Mouse (Mus musculus): ENCODE results near the gene Ppp1r27. TPM values are rescaled to one million over a fixed set of nuclear protein-coding genes. Genes with fewer than 3 reads are reported as not detected.
"Not testable (repeated sequence)": the region's sequence is repeated elsewhere in the genome, so short reads cannot be mapped to it uniquely, and the experiment has no call there.

Ppp1r27 gene
- polyA plus RNA-seq, 1 experiment, result not detected

- no peaks in the 10 kb centered on the region for H3K27me3 ChIP-seq (ENCODE audit: control insufficient read depth, insufficient read depth, low read length)
- H3K4me3 ChIP-seq (replicated peaks; ENCODE audit: insufficient read depth, low read depth, low read length), result no peak overlapping the region
- no peak overlapping the region for H3K27ac ChIP-seq (ENCODE audit: insufficient read depth, low read length)
- DNase-seq, result no peak
- 86% methylated on average over 4 of the region's 4 CpGs for WGBS
- H3K4me1 ChIP-seq (ENCODE audit: control insufficient read depth, insufficient read depth, low read length), result peaks cover 30% of the 10 kb centered on the region
- TF ChIP-seq CTCF (IDR thresholded peaks at IDR 0.05; ENCODE audit: borderline replicate concordance, insufficient read depth, low read depth, low read length), result no peak
These were observed 33.8 kb downstream of the Ppp1r27 start for GRCm38 (mm10) chr11:120517147-120517546.

DNA sequence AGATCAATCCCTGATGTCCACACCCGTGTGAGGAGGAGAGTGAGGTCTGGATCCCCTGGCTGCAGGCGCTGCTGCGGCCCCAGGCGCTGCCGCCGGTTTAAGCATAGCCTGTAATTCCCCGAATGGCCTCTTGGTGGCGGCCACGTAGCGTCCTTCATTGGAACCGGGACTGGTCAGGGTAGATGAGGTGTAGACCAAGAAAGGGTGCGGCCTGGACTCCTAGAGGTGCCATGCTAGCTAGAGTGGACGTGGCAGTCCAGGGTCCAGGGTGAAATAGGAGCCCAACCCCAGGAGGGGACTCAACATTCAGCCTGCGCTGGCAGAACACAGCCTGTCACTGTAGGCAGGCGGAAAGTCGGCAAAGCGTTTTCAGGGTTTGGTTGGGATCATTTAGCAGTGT is 35.3 kb downstream of the Ppp1r27 start:
- Histone ChIP-seq H3K4me3 (replicated peaks; ENCODE audit: insufficient read depth, low read depth, low read length) (no peak overlapping the region), H3K27me3 (ENCODE audit: control insufficient read depth, insufficient read depth, low read length) (no peaks in the 10 kb centered on the region), H3K27ac (ENCODE audit: insufficient read depth, low read length) (no peak overlapping the region), H3K4me1 (ENCODE audit: control insufficient read depth, insufficient read depth, low read length) (peaks cover 16% of the 10 kb centered on the region)
- peak; percentile 85 to 95 for DNase-seq
- TF ChIP-seq CTCF (IDR thresholded peaks at IDR 0.05; ENCODE audit: borderline replicate concordance, insufficient read depth, low read depth, low read length) (peak; percentile 96), POLR2A (IDR thresholded peaks at IDR 0.05; ENCODE audit: borderline replicate concordance, insufficient read depth, low read length) (no peak)
- WGBS, result 19% methylated on average over 17 of the region's 17 CpGs

GRCm38 (mm10) chr11:120514262-120514661 is 36.7 kb downstream of the Ppp1r27 start:
- H3K27ac ChIP-seq (ENCODE audit: insufficient read depth, low read length); H3K4me3 ChIP-seq (replicated peaks; ENCODE audit: insufficient read depth, low read depth, low read length); DNase-seq; H3K27me3 ChIP-seq (ENCODE audit: control insufficient read depth, insufficient read depth, low read length): not testable (repeated sequence)
- H3K4me1 ChIP-seq (ENCODE audit: control insufficient read depth, insufficient read depth, low read length), result peaks cover 11% of the 10 kb centered on the region
- WGBS, result 92% methylated on average over 2 of the region's 2 CpGs

DNA sequence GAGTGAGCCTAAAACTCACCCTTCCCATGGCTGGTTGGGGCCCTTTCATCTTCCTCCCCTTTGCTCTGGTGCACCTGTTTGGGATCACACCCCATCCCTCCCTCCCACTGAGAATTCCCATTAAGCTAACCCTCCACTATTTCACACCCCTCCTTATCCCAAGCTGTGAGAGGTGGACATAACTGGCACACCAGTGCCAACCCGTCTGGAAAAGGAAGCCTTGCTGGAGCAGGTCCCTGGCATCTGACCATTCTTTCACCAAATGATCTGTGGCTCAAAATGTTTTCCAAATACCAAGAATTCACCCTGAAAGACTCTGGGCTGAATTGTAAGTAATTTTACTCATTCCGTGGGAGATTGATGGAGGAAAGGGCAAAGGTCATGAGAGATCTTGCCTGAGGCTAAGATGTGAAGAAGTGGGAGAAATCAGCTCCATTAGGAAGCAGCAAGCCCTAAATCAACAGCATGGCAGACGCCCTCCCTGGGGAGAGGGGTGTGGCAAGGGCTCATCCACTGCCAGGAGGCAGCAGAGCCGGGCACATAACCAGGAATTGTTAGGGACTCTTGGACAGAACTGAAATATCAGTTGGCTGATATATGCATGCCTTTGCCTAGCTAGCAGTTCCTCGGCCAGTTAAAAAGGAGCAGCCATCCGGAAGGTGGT is 38.0 kb downstream of the Ppp1r27 start:
- WGBS, result 4% methylated on average over 6 of the region's 6 CpGs
- no peak overlapping the region for H3K27ac ChIP-seq (ENCODE audit: insufficient read depth, low read length)
- TF ChIP-seq POLR2A (IDR thresholded peaks at IDR 0.05; ENCODE audit: borderline replicate concordance, insufficient read depth, low read length) (no peak), CTCF (IDR thresholded peaks at IDR 0.05; ENCODE audit: borderline replicate concordance, insufficient read depth, low read depth, low read length) (no peak)
- peak; percentile 69 to 83 for DNase-seq
- H3K27me3 ChIP-seq (ENCODE audit: control insufficient read depth, insufficient read depth, low read length), result no peaks in the 10 kb centered on the region
- no peak overlapping the region for H3K4me3 ChIP-seq (replicated peaks; ENCODE audit: insufficient read depth, low read depth, low read length)
- H3K4me1 ChIP-seq (ENCODE audit: control insufficient read depth, insufficient read depth, low read length), result peaks cover 11% of the 10 kb centered on the region

GRCm38 (mm10) chr11:120510375-120511030 is 40.4 kb downstream of the Ppp1r27 start:
- Histone ChIP-seq H3K4me3 (replicated peaks; ENCODE audit: insufficient read depth, low read depth, low read length) (no peak overlapping the region), H3K27me3 (ENCODE audit: control insufficient read depth, insufficient read depth, low read length) (no peaks in the 10 kb centered on the region), H3K27ac (ENCODE audit: insufficient read depth, low read length) (no peak overlapping the region), H3K4me1 (ENCODE audit: control insufficient read depth, insufficient read depth, low read length) (peaks cover 11% of the 10 kb centered on the region)
- 19% methylated on average over 16 of the region's 16 CpGs for WGBS
- DNase-seq, result no peak
- no peak for TF ChIP-seq CTCF (IDR thresholded peaks at IDR 0.05; ENCODE audit: borderline replicate concordance, insufficient read depth, low read depth, low read length)
- no peak for TF ChIP-seq POLR2A (IDR thresholded peaks at IDR 0.05; ENCODE audit: borderline replicate concordance, insufficient read depth, low read length)

- TF ChIP-seq CTCF (IDR thresholded peaks at IDR 0.05; ENCODE audit: borderline replicate concordance, insufficient read depth, low read depth, low read length) (no peak), POLR2A (IDR thresholded peaks at IDR 0.05; ENCODE audit: borderline replicate concordance, insufficient read depth, low read length) (no peak)
- 75% methylated on average over 4 of the region's 4 CpGs for WGBS
- no peak overlapping the region for H3K27ac ChIP-seq (ENCODE audit: insufficient read depth, low read length)
- H3K27me3 ChIP-seq (ENCODE audit: control insufficient read depth, insufficient read depth, low read length), result no peaks in the 10 kb centered on the region
- DNase-seq, result no peak
- no peak overlapping the region for H3K4me3 ChIP-seq (replicated peaks; ENCODE audit: insufficient read depth, low read depth, low read length)
- H3K4me1 ChIP-seq (ENCODE audit: control insufficient read depth, insufficient read depth, low read length), result peaks cover 11% of the 10 kb centered on the region
These were observed 41.0 kb downstream of the Ppp1r27 start for GRCm38 (mm10) chr11:120509940-120510339.

GRCm38 (mm10) chr11:120508290-120508870 is 42.6 kb downstream of the Ppp1r27 start:
- no peak overlapping the region for H3K27ac ChIP-seq (ENCODE audit: insufficient read depth, low read length)
- peaks cover 9% of the 10 kb centered on the region; the same call in 1 of the 2 replicates for H3K4me1 ChIP-seq (ENCODE audit: control insufficient read depth, insufficient read depth, low read length)
- DNase-seq, result no peak
- 83% methylated on average over 9 of the region's 9 CpGs for WGBS
- TF ChIP-seq POLR2A (IDR thresholded peaks at IDR 0.05; ENCODE audit: borderline replicate concordance, insufficient read depth, low read length) (no peak), CTCF (IDR thresholded peaks at IDR 0.05; ENCODE audit: borderline replicate concordance, insufficient read depth, low read depth, low read length) (no peak)
- H3K27me3 ChIP-seq (ENCODE audit: control insufficient read depth, insufficient read depth, low read length), result no peaks in the 10 kb centered on the region
- no peak overlapping the region for H3K4me3 ChIP-seq (replicated peaks; ENCODE audit: insufficient read depth, low read depth, low read length)
